Mouse (Mus musculus) cerebellum, adult 2 months (tissue): ENCODE measurements around the gene Dapk2.

Experiments used
- CTCF ChIP-seq: fragments of 200-500 bp; IDR thresholded peaks from 2 replicates; pipeline ENCODE4 v1.5.1; 2011; ENCODE audit warnings: low read depth, mild to moderate bottlenecking, control low read depth, low read length, moderate library complexity, borderline replicate concordance; ENCODE audit not compliant: insufficient read depth
- POLR2A ChIP-seq: fragments of 200-500 bp; IDR thresholded peaks from 2 replicates; pipeline ENCODE4 v1.6.1; 2011; ENCODE audit warnings: low read length, control low read depth, borderline replicate concordance; ENCODE audit not compliant: insufficient read depth

GRCm38 (mm10) chr9:66124111-66124531 is 33.9 kb upstream of the Dapk2 start:
- no peak for TF ChIP-seq CTCF
- TF ChIP-seq POLR2A: no peak
